Mouse (Mus musculus): Measurements from ENCODE around the gene Cdk17. TPM values are rescaled to one million over a fixed set of nuclear protein-coding genes. Genes with fewer than 3 reads are reported as not detected.

Cdk17 gene
- total RNA-seq, 2 experiments from 2014 or later, result 36.3 to 41.6 TPM

GRCm38 (mm10) chr10:93213339-93213738 lies 52.7 kb downstream of the Cdk17 start:
- ATAC-seq (replicated peaks; ENCODE audit: poor library complexity, severe bottlenecking), result no peak

- ATAC-seq (replicated peaks; ENCODE audit: poor library complexity, severe bottlenecking), result no peak
These were observed 53.6 kb downstream of the Cdk17 start for GRCm38 (mm10) chr10:93214251-93214650.

- ATAC-seq (replicated peaks; ENCODE audit: poor library complexity, severe bottlenecking), result no peak; the same call in 1 of the 2 replicates
These were observed 54.5 kb downstream of the Cdk17 start for GRCm38 (mm10) chr10:93215051-93215763.

- no peak for ATAC-seq (replicated peaks; ENCODE audit: poor library complexity, severe bottlenecking)
These were observed 65.1 kb downstream of the Cdk17 start for GRCm38 (mm10) chr10:93225751-93226150.

GRCm38 (mm10) chr10:93227921-93228320 lies 67.2 kb downstream of the Cdk17 start:
- no peak for ATAC-seq (replicated peaks; ENCODE audit: poor library complexity, severe bottlenecking)

GRCm38 (mm10) chr10:93228401-93229007 lies 67.8 kb downstream of the Cdk17 start:
- peak; percentile 46; the same call in 1 of the 2 replicates for ATAC-seq (replicated peaks; ENCODE audit: poor library complexity, severe bottlenecking)

- no peak for ATAC-seq (replicated peaks; ENCODE audit: poor library complexity, severe bottlenecking)
These were observed 70.8 kb downstream of the Cdk17 start for GRCm38 (mm10) chr10:93231490-93231889.

- no peak for ATAC-seq (replicated peaks; ENCODE audit: poor library complexity, severe bottlenecking)
These were observed 71.2 kb downstream of the Cdk17 start for GRCm38 (mm10) chr10:93231893-93232292.

GRCm38 (mm10) chr10:93233665-93234194 lies 73.1 kb downstream of the Cdk17 start:
- ATAC-seq (replicated peaks; ENCODE audit: poor library complexity, severe bottlenecking), result 0 out of 2 replicates have a peak, but pooled peaks have one; percentile 18

- ATAC-seq (replicated peaks; ENCODE audit: poor library complexity, severe bottlenecking), result peak; percentile 90
These were observed 74.0 kb downstream of the Cdk17 start for GRCm38 (mm10) chr10:93234692-93235091.

- no peak for ATAC-seq (replicated peaks; ENCODE audit: poor library complexity, severe bottlenecking)
These were observed 78.6 kb downstream of the Cdk17 start for GRCm38 (mm10) chr10:93239201-93239806.

GRCm38 (mm10) chr10:93242208-93242607 lies 81.5 kb downstream of the Cdk17 start:
- ATAC-seq (replicated peaks; ENCODE audit: poor library complexity, severe bottlenecking), result peak; percentile 52

- no peak for ATAC-seq (replicated peaks; ENCODE audit: poor library complexity, severe bottlenecking)
These were observed 82.2 kb downstream of the Cdk17 start for GRCm38 (mm10) chr10:93242861-93243260.

- ATAC-seq (replicated peaks; ENCODE audit: poor library complexity, severe bottlenecking), result no peak
These were observed 83.6 kb downstream of the Cdk17 start for GRCm38 (mm10) chr10:93244209-93244705.

GRCm38 (mm10) chr10:93246185-93246920 lies 85.7 kb downstream of the Cdk17 start:
- peak; percentile 40; the same call in 1 of the 2 replicates for ATAC-seq (replicated peaks; ENCODE audit: poor library complexity, severe bottlenecking)

- ATAC-seq (replicated peaks; ENCODE audit: poor library complexity, severe bottlenecking), result no peak
These were observed 86.7 kb downstream of the Cdk17 start for GRCm38 (mm10) chr10:93247422-93247821.

GRCm38 (mm10) chr10:93247902-93248301 lies 87.2 kb downstream of the Cdk17 start:
- ATAC-seq (replicated peaks; ENCODE audit: poor library complexity, severe bottlenecking), result no peak

- no peak for ATAC-seq (replicated peaks; ENCODE audit: poor library complexity, severe bottlenecking)
These were observed 87.7 kb downstream of the Cdk17 start for GRCm38 (mm10) chr10:93248416-93248815.

GRCm38 (mm10) chr10:93249901-93250300 lies 89.2 kb downstream of the Cdk17 start:
- no peak for ATAC-seq (replicated peaks; ENCODE audit: poor library complexity, severe bottlenecking)

Measured in granulocyte monocyte progenitor cell, adult 5-6 weeks (primary cell).